Mouse (Mus musculus) testis, adult 2 months (tissue): ENCODE measurements around the gene Tmem256. TPM values are rescaled to one million over a fixed set of nuclear protein-coding genes. Genes with fewer than 3 reads are reported as not detected.

Experiments used
- H3K27ac ChIP-seq: fragments of 200-500 bp; 2 replicates; pipeline ENCODE4 v1.5.1; 2012; ENCODE audit warnings: low read depth, low read length; ENCODE audit not compliant: control insufficient read depth, insufficient read depth
- H3K27me3 ChIP-seq: fragments of 200-500 bp; 2 replicates; pipeline ENCODE4 v1.6.1; 2012; ENCODE audit warnings: mild to moderate bottlenecking, low read length, moderate library complexity; ENCODE audit not compliant: control insufficient read depth, insufficient read depth
- H3K36me3 ChIP-seq: fragments of 200-500 bp; 2 replicates; pipeline ENCODE4 v1.6.1; 2012; ENCODE audit warnings: mild to moderate bottlenecking, low read length; ENCODE audit not compliant: control insufficient read depth, insufficient read depth
- H3K4me1 ChIP-seq: fragments of 200-500 bp; 2 replicates; pipeline ENCODE4 v1.6.1; 2012; ENCODE audit warnings: low read length; ENCODE audit not compliant: control insufficient read depth, insufficient read depth
- H3K4me3 ChIP-seq: fragments of 200-500 bp; 2 replicates; pipeline ENCODE4 v1.5.1; 2012; ENCODE audit warnings: low read depth, mild to moderate bottlenecking, low read length, moderate library complexity, mixed read lengths; ENCODE audit not compliant: control insufficient read depth
- CTCF ChIP-seq: fragments of 200-500 bp; IDR thresholded peaks from 2 replicates; pipeline ENCODE4 v1.5.1; 2012; ENCODE audit warnings: low read depth, mild to moderate bottlenecking, inconsistent platforms, low read length, moderate library complexity; ENCODE audit not compliant: control insufficient read depth, insufficient read depth, insufficient replicate concordance
- POLR2A ChIP-seq: fragments of 200-500 bp; IDR thresholded peaks from 2 replicates; pipeline ENCODE4 v1.6.1; 2012; ENCODE audit warnings: low read depth, mild to moderate bottlenecking, inconsistent platforms, low read length, moderate library complexity; ENCODE audit not compliant: control insufficient read depth
- polyA plus RNA-seq: library from polyadenylated mRNA; depleted of rRNA; stranded (reverse); fragments of >200 nt; gene quantifications from 2 replicates; pipeline ENCODE4 v1.2.3, GENCODE M21; 2012

Gene Tmem256
- polyA plus RNA-seq, 1 experiment = 21.9 TPM

DNA sequence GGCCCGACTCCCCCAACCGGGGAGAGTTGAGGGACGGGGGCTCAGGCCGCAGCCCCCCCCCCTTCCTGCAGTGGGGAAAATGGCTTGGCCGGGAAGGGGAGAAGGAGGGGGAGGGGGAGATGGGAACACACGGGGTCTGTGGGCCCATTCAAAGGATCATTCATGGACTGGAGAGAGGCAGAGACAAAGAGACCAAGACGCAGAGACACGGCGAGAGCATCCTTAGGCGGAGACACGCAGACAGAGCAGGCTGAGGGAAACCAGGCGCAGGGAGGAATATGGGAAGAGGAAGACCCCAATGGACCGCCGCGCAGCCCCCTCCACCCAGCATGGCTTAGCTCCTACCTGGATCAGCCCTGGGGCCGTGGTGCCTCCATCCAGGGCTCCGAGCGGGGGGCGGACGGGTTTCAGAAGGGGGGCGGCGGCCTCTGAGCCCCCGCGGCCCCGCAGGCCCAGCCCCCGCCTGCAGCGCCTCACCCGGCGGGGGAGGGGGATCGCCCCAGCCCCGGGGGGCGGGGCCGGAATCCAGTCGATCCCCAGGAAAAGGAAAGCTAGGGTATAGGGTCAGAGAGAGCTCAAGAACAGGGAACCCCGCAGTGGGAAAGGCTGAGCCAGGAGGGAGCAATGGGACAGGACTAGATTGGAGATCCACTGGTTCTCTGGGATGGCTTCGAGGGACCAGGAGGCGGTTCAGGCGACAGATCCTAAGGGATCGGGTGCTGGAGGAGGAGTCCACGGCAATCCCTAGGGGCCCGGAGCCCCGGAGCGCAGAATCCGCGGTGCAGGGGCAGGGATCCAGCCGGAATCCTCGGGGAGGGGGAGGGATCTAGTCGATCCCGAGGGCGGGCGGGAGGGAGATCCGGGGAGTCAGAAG, 1.4 kb upstream of the Tmem256 start:
- H3K4me3 ChIP-seq = peak overlapping the region; percentile 63
- peaks cover 39% of the 10 kb centered on the region for H3K4me1 ChIP-seq
- H3K36me3 ChIP-seq = no peaks in the 10 kb centered on the region
- TF ChIP-seq POLR2A (no peak), CTCF (no peak)
- H3K27ac ChIP-seq = no peak overlapping the region
- no peaks in the 10 kb centered on the region for H3K27me3 ChIP-seq

DNA sequence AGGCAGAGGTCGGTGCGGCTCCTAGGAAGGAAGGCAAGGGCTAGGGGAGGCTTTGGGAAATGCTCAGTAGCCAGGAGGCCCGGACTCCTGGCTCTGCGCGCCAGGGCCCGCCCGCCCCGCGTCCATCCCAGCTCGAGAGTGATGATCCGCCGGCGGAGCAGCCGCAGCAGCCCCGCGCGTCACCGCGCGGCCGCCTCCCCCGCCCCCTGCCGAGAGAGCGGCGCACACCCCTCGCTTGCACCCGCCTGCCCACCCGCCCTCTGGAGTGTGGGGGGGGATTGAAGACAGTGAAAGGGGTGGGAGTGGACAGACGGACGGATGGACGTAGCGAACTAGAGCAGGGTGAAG, 736 bp upstream of the Tmem256 start, which contains the start of gene Nlgn2:
TSS of gene Nlgn2 (minus strand) at position 181 of the 348 bp plus-strand sequence.
- no peaks in the 10 kb centered on the region for H3K27me3 ChIP-seq
- H3K36me3 ChIP-seq = no peaks in the 10 kb centered on the region
- H3K4me1 ChIP-seq = peaks cover 39% of the 10 kb centered on the region
- peak within 1 kb of the TSS; percentile 63 for H3K4me3 ChIP-seq
- no peak for TF ChIP-seq CTCF
- TF ChIP-seq POLR2A = peak; percentile 10; the same call in 1 of the 2 replicates
- H3K27ac ChIP-seq = peak within 1 kb of the TSS; percentile 65

DNA sequence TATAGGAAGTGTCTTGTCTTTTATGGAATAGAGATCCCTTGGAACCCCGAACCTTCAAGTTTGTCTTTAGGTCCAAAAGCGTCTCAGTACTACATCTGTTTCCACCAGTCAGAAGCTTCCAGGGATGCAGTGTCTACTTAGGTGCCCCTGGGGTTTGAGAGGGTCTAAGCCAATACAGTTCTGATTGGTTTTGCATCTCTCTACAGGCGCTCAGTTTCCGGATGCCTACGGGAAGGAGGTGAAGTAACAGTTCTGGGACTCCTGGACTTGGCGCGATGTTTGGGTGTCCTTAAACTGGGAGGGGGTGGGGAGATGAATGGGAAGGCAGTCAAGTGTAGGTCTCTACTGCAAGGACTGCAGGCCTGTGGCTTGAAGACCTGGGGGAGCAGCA, 395 bp downstream of the Tmem256 start:
- 0 out of 2 replicates have a peak overlapping the region, but pooled peaks have one; percentile 0 for H3K27ac ChIP-seq
- no peaks in the 10 kb centered on the region for H3K36me3 ChIP-seq
- TF ChIP-seq CTCF (no peak), POLR2A (no peak)
- H3K27me3 ChIP-seq = no peaks in the 10 kb centered on the region
- peaks cover 36% of the 10 kb centered on the region for H3K4me1 ChIP-seq
- H3K4me3 ChIP-seq = peak overlapping the region; percentile 63

DNA sequence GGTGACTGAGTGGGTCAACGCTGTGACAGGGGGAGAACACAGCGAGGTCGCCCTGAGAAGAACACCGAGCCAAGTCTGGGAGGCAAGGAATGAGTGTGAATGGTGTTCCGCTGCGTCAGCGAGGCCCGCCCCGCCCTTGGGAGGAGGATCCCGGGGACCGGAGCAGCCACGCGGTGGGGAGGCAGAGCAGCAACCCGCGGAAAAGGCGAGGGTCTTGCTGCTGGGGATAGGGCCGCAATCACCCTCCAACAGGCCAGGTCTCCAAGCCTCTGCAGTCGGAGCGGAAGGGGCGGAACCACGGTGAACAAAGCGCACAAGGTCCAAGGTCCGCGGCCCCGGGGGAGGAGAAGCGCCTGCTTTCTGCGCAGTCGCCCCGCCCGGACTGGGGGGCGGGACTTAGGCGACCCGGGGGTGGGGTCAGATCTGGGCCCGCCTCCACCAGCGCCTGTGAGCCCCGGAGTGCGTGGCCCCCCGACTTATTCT, 7.9 kb downstream of the Tmem256 start, which contains the start of gene Plscr3:
TSS of gene Plscr3 (plus strand) at position 179 of the 483 bp plus-strand sequence.
- Histone ChIP-seq H3K4me1 (peaks cover 6% of the 10 kb centered on the region), H3K36me3 (no peaks in the 10 kb centered on the region), H3K27me3 (no peaks in the 10 kb centered on the region), H3K4me3 (peak within 1 kb of the TSS; percentile 86), H3K27ac (peak within 1 kb of the TSS; percentile 83)
- TF ChIP-seq POLR2A = peak; percentile 36; the same call in 1 of the 2 replicates
- no peak for TF ChIP-seq CTCF

DNA sequence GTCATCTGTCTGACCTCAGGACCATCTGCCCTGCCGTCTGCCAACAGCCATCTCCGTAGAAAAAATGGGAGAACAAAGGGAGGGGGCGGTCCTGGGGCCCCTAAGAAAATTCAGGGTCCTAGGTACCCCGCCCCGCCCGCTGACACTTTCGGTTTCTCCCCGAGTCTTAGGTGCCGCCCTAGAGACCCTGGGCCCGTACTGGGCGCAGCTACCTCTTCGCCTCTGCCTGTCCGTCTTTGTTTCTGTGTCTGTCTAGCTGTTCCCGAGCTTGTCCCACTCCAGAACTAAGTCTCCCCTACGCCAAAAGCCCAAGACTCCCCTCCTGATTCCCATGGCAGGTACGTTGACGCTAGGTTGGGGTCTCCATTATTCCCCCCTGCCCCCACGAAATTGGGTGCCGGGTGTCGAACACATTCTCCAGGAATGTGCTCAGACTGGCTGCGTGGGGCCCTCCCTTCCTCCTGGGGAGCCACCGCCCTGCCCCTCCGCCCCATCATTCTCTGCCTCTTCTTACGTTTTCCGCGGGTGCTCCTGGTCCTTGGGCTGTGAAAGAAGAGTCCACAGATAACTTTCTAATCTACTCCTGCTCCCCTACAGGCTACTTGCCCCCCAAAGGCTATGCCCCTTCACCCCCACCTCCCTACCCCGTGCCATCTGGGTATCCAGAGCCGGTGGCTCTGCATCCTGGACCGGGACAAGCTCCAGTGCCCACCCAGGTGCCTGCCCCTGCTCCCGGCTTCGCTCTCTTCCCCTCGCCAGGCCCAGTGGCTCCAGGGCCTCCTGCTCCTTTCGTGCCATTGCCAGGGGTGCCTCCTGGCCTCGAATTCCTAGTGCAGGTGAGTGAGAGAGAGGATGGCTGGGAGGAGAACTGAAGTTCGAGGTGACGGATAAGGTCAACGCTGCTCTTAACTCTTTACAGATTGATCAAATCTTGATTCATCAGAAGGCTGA, 8.7 kb downstream of the Tmem256 start:
- peaks cover 6% of the 10 kb centered on the region for H3K4me1 ChIP-seq
- H3K27ac ChIP-seq = no peak overlapping the region
- H3K27me3 ChIP-seq = no peaks in the 10 kb centered on the region
- peak overlapping the region; percentile 86 for H3K4me3 ChIP-seq
- TF ChIP-seq CTCF = no peak
- no peak for TF ChIP-seq POLR2A
- H3K36me3 ChIP-seq = no peaks in the 10 kb centered on the region

DNA sequence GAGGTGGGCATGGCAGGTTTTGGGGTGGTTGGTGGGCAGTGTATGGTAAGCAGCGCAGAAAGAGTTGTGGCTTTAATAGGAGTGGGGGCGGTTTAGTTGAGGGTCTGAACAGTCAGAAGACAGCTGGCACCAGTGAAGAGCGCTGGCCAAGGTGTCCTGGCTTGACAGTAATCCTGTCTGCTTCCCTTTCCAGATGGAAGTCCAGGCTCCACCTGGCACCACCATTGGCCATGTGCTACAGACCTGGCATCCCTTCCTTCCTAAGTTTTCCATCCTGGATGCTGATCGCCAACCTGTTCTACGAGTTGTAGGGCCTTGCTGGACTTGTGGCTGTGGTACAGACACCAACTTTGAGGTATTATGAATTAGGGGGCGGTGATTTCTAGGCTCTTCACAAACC, 9.7 kb downstream of the Tmem256 start:
- Histone ChIP-seq H3K27ac (no peak overlapping the region), H3K27me3 (no peaks in the 10 kb centered on the region), H3K4me3 (no peak overlapping the region), H3K36me3 (no peaks in the 10 kb centered on the region), H3K4me1 (peaks cover 6% of the 10 kb centered on the region)
- no peak for TF ChIP-seq POLR2A
- no peak for TF ChIP-seq CTCF

DNA sequence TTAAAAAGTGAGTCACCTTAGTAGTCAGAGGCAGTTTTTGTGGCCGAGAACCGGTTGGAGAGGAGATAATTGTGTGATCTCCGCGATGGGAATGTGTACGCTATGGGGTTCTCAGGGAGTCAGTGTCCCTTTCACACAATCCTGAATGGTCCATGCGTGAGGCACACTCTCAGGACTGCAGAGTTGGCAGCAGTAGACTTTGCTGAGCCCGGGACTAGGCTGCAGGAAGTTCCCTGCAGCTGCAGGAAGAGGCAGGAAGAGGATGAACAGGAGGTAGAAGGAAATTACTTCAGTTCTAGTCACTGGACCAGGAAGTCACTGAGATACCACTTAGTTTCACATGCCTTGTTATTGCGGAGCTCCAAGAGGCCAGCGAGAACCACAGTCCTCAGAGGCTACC, 10.8 kb downstream of the Tmem256 start:
- no peaks in the 10 kb centered on the region for H3K27me3 ChIP-seq
- no peak overlapping the region for H3K4me3 ChIP-seq
- no peaks in the 10 kb centered on the region for H3K36me3 ChIP-seq
- TF ChIP-seq POLR2A = no peak
- no peak for TF ChIP-seq CTCF
- no peak overlapping the region for H3K27ac ChIP-seq
- H3K4me1 ChIP-seq = peaks cover 6% of the 10 kb centered on the region

DNA sequence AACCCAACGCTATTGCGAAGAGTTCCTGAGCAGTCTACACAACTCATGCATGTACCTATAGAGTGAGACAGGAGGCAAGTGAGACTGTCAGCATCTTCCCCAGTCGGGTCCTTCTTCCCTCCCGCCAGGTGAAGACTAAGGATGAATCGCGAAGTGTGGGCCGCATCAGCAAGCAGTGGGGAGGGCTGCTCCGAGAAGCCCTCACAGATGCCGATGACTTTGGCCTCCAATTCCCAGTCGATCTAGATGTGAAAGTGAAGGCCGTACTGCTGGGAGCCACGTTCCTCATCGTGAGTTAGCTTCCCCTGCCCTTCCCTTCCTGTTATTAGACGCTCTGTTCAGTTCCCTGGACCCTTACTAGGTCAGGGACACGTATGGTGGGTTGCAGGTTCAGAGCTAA, 11.6 kb downstream of the Tmem256 start:
- no peaks in the 10 kb centered on the region for H3K36me3 ChIP-seq
- TF ChIP-seq POLR2A (no peak), CTCF (no peak)
- H3K27ac ChIP-seq = no peak overlapping the region
- H3K27me3 ChIP-seq = no peaks in the 10 kb centered on the region
- peaks cover 9% of the 10 kb centered on the region for H3K4me1 ChIP-seq
- no peak overlapping the region for H3K4me3 ChIP-seq
